37 mouse cellular contexts compared by ENCODE assay signal in the genomic region with DNA sequence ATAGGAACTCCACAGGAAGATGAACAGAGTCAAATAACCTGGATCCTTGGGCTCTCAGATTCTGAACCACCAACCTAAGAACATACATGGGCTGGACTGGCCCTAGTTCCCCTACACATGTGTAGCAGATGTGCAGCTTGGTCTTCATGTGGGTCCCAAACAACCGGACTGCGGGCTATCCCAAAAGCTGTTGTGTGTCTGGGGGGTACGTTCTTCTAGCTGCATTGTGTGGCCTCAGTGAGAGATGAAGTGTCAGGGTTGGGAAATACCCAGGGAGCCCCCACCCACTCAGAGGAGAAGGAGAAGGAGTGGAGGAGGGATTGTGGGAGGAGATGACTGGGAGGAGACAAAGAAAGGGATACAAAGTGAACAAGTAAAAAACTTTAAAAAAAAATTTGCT. TPM values are rescaled to one million over a fixed set of nuclear protein-coding genes. Genes with fewer than 3 reads are reported as not detected.
"Had no signal": no experiment of that assay in that cellular context is flagged by ENCODE, and none has a peak within 500 bp of the region (broad histone marks: within the 10 kb centered on the region; RNA-seq: fewer than 3 reads in every experiment).

No protein-coding gene starts in this region.

- H3K9me3 ChIP-seq: embryonic facial prominence, embryonic 10.5 days; embryonic facial prominence, embryonic 12.5 days; embryonic facial prominence, embryonic 13.5 days; embryonic facial prominence, embryonic 15.5 days; forebrain, embryonic 10.5 days; forebrain, embryonic 12.5 days; forebrain, embryonic 13.5 days; forebrain, embryonic 15.5 days had no signal

- H3K27me3 ChIP-seq: embryonic facial prominence, embryonic 12.5 days; embryonic facial prominence, embryonic 13.5 days; embryonic facial prominence, embryonic 15.5 days; forebrain, embryonic 12.5 days; forebrain, embryonic 13.5 days; forebrain, embryonic 15.5 days had no signal

- DNase-seq: cerebellum, adult 2 months; cerebellum, adult 8-10 months; cerebellum, adult 9-10 months; cerebellum, adult 9-11 months; cerebellum, postnatal 10 days; cerebellum, postnatal 14 days; cerebellum, postnatal 25 days; cerebellum, postnatal 36 days; embryo, embryonic 11 days; forebrain, postnatal 0 days; gastrocnemius, adult 2 months; gastrocnemius, postnatal 10 days; gastrocnemius, postnatal 14 days; gastrocnemius, postnatal 25 days; gastrocnemius, postnatal 36 days; heart, adult 2 months had no signal

- H3K27ac ChIP-seq: embryonic facial prominence, embryonic 10.5 days; embryonic facial prominence, embryonic 12.5 days; embryonic facial prominence, embryonic 13.5 days; embryonic facial prominence, embryonic 15.5 days; forebrain, embryonic 10.5 days; forebrain, embryonic 12.5 days; forebrain, embryonic 13.5 days; forebrain, embryonic 15.5 days; heart, adult 2 months had no signal

- H3K4me3 ChIP-seq: embryonic facial prominence, embryonic 10.5 days; embryonic facial prominence, embryonic 12.5 days; embryonic facial prominence, embryonic 13.5 days; embryonic facial prominence, embryonic 15.5 days; erythroblast, embryonic 14.5 days; forebrain, embryonic 10.5 days; forebrain, embryonic 12.5 days; forebrain, embryonic 13.5 days; forebrain, embryonic 15.5 days; gastrocnemius, adult 2 months; heart, adult 2 months had no signal

- H3K36me3 ChIP-seq: embryonic facial prominence, embryonic 10.5 days; embryonic facial prominence, embryonic 12.5 days; embryonic facial prominence, embryonic 13.5 days; embryonic facial prominence, embryonic 15.5 days; forebrain, embryonic 10.5 days; forebrain, embryonic 12.5 days; forebrain, embryonic 15.5 days had no signal

- H3K4me1 ChIP-seq: embryonic facial prominence, embryonic 10.5 days; embryonic facial prominence, embryonic 12.5 days; embryonic facial prominence, embryonic 13.5 days; embryonic facial prominence, embryonic 15.5 days; forebrain, embryonic 10.5 days; forebrain, embryonic 12.5 days; forebrain, embryonic 13.5 days; forebrain, embryonic 15.5 days had no signal

RNA-seq across cellular contexts. Expression of a gene that starts 36.0 kb away (rescaled TPM):
- total RNA-seq: common myeloid progenitor, adult 5-6 weeks; forebrain, postnatal 0 days; gastrocnemius, adult 18-20 months; gastrocnemius, adult 2 months; gastrocnemius, adult 8-10 months; gastrocnemius, postnatal 10 days; gastrocnemius, postnatal 14 days; gastrocnemius, postnatal 25 days; gastrocnemius, postnatal 36 days; gastrocnemius, postnatal 4 days; granulocyte monocyte progenitor cell, adult 5-6 weeks; heart, adult 2 months; heart, adult 8-10 months had no signal
- polyA plus RNA-seq: cerebellum, adult 2 months; cortical plate, adult 2 months; embryonic facial prominence, embryonic 10.5 days; embryonic facial prominence, embryonic 11.5 days; embryonic facial prominence, embryonic 12.5 days; embryonic facial prominence, embryonic 13.5 days; erythroblast, embryonic 14.5 days; forebrain, embryonic 10.5 days; forebrain, embryonic 11.5 days; forebrain, embryonic 12.5 days; forebrain, embryonic 13.5 days; forebrain, embryonic 14.5 days; forebrain, embryonic 15.5 days; forebrain, embryonic 16.5 days; forebrain, postnatal 0 days; frontal cortex, adult 2 months; heart, adult 2 months had no signal
